Mouse (Mus musculus): ENCODE measurements around the gene Pcnx.

DNA sequence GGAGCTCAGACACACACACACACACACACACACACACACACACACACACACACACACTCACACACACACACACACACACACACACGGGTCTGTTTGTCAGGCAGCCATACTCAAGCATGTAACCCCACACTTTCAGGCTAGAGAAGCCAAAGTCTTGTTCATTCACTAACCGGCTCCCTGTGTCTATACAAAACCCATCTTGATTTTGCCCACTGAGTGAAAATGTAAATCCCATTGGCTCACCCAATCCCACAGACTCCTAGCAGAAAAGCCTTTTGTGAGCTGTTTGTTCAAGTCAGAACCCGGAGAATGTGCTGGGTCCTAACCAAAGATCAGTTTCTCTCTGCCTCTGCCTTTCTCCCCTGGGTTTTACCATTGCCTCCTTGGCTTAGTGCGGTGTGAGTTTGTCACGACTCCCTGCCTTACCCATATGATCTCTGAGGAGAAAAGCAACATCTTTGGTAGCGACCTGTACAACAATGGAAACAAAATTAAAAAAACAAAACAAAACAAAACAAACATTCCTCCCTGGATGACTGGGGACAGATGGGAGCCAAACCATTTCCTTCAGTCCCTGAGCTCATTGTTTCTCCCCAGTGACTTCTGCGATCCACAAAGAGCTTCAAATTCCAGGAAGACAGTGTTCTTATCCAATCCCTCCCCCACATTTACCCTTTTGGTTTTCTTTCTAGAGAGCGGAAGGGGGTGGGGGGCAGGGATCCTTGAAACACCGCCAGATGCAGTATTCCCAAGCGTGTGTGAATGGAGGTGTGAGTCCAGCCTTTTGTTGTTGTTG lies 43.3 kb upstream of the Pcnx start:
- TF ChIP-seq CTCF (conservative IDR thresholded peaks at IDR 0.05; ENCODE audit: insufficient read depth, insufficient read length, low read depth, low read length) = no peak
- TF ChIP-seq POLR2A (IDR thresholded peaks at IDR 0.05; ENCODE audit: low read depth, low read length) = no peak

Data from kidney, adult 2 months (tissue).